Mouse (Mus musculus) MEL (cell line): ENCODE measurements around the gene C1qtnf1. TPM values are rescaled to one million over a fixed set of nuclear protein-coding genes. Genes with fewer than 3 reads are reported as not detected.

Source experiments
- DNase-seq: peaks from one replicate; pipeline ENCODE4 v3.0.0; 2011; ENCODE audit warnings: low read depth, low spot score
- H3K27ac ChIP-seq: 2 replicates; pipeline ENCODE4 v1.5.1; 2012; ENCODE audit warnings: low read depth, mild to moderate bottlenecking, control low read depth, low read length, moderate library complexity; ENCODE audit not compliant: control insufficient read depth
- H3K27me3 ChIP-seq, 2 experiments: fragments of 150-350 bp in 1 of 2; sonication (generic) in 1 of 2; 2 replicates each; pipeline ENCODE4 v1.6.1; 2012; ENCODE audit warnings: low read length in 2 of 2, mild to moderate bottlenecking in 2 of 2, improper control_type of control experiment in 1 of 2, moderate library complexity in 1 of 2; ENCODE audit not compliant: insufficient read depth in 2 of 2, control insufficient read depth in 1 of 2
- H3K36me3 ChIP-seq, 2 experiments: 2 replicates each; pipeline ENCODE4 v1.6.1; 2012 to 2014; ENCODE audit warnings: low read length in 2 of 2, improper control_type of control experiment in 1 of 2, inconsistent platforms in 1 of 2, mild to moderate bottlenecking in 1 of 2; ENCODE audit not compliant: insufficient read depth in 2 of 2, control insufficient read depth in 1 of 2
- H3K4me1 ChIP-seq, 2 experiments: fragments of 150-350 bp in 1 of 2; sonication (generic) in 1 of 2; 2 replicates each; pipeline ENCODE4 v1.6.1; 2012; ENCODE audit warnings: low read length in 2 of 2, improper control_type of control experiment in 1 of 2, mild to moderate bottlenecking in 1 of 2; ENCODE audit not compliant: insufficient read depth in 2 of 2, control insufficient read depth in 1 of 2
- H3K4me3 ChIP-seq, 2 experiments: fragments of 150-350 bp in 1 of 2; sonication (generic) in 1 of 2; 2 replicates each; pipeline ENCODE4 v1.5.1; 2012; ENCODE audit warnings: low read depth in 2 of 2, low read length in 2 of 2, mild to moderate bottlenecking in 2 of 2, moderate library complexity in 2 of 2, control low read depth in 1 of 2, improper control_type of control experiment in 1 of 2; ENCODE audit not compliant: control insufficient read depth in 1 of 2, insufficient read depth in 1 of 2
- H3K79me2 ChIP-seq: 2 replicates; pipeline ENCODE4 v1.6.1; 2012; ENCODE audit warnings: mild to moderate bottlenecking, low read length, moderate library complexity; ENCODE audit not compliant: control insufficient read depth, poor library complexity, insufficient read depth
- H3K9ac ChIP-seq: 2 replicates; pipeline ENCODE4 v1.6.1; 2012; ENCODE audit warnings: low read depth, mild to moderate bottlenecking, control low read depth, low read length, moderate library complexity; ENCODE audit not compliant: control insufficient read depth, poor library complexity, severe bottlenecking
- H3K9me3 ChIP-seq: fragments of 150-350 bp; sonication (generic); replicated peaks from 2 replicates; pipeline ENCODE4 v1.6.1; 2012; ENCODE audit warnings: mild to moderate bottlenecking, low read length, improper control_type of control experiment, moderate library complexity; ENCODE audit not compliant: insufficient read depth
- BHLHE40 ChIP-seq: IDR thresholded peaks from 2 replicates; pipeline ENCODE4 v1.6.1; 2012; ENCODE audit warnings: low read depth, mild to moderate bottlenecking, inconsistent platforms, low read length, improper control_type of control experiment, borderline replicate concordance
- CHD1 ChIP-seq: IDR thresholded peaks from 2 replicates; pipeline ENCODE4 v1.6.1; 2012; ENCODE audit warnings: low read depth, mild to moderate bottlenecking, inconsistent platforms, low read length, improper control_type of control experiment
- CHD2 ChIP-seq: IDR thresholded peaks from 2 replicates; pipeline ENCODE4 v1.6.1; 2011; ENCODE audit warnings: low read length, improper control_type of control experiment
- CTCF ChIP-seq, 3 experiments: IDR thresholded peaks in 2 of 3; conservative IDR thresholded peaks in 1 of 3; 2 replicates each; pipeline ENCODE4 v1.5.1; 2011 to 2012; ENCODE audit warnings: low read length in 3 of 3, low read depth in 2 of 3, mild to moderate bottlenecking in 2 of 3, improper control_type of control experiment in 1 of 3, inconsistent platforms in 1 of 3, mixed read lengths in 1 of 3, moderate library complexity in 1 of 3; ENCODE audit not compliant: control insufficient read depth in 1 of 3, insufficient read depth in 1 of 3, poor library complexity in 1 of 3, severe bottlenecking in 1 of 3
- E2F4 ChIP-seq: IDR thresholded peaks from 2 replicates; pipeline ENCODE4 v1.6.1; 2011; ENCODE audit warnings: low read depth, low read length, improper control_type of control experiment, borderline replicate concordance
- EP300 ChIP-seq, 2 experiments: IDR thresholded peaks; 2 replicates each; pipeline ENCODE4 v1.6.1; 2011; ENCODE audit warnings: improper control_type of control experiment in 2 of 2, low read length in 2 of 2, low read depth in 1 of 2, mild to moderate bottlenecking in 1 of 2
- GATA1 ChIP-seq: IDR thresholded peaks from 2 replicates; pipeline ENCODE4 v1.6.1; 2011; ENCODE audit warnings: low read depth, low read length, improper control_type of control experiment
- MAX ChIP-seq: IDR thresholded peaks from 2 replicates; pipeline ENCODE4 v1.6.1; 2011; ENCODE audit warnings: low read length, improper control_type of control experiment
- MAZ ChIP-seq: IDR thresholded peaks from 2 replicates; pipeline ENCODE4 v1.6.1; 2012; ENCODE audit warnings: low read depth, mild to moderate bottlenecking, inconsistent platforms, low read length, improper control_type of control experiment
- MXI1 ChIP-seq: IDR thresholded peaks from 2 replicates; pipeline ENCODE4 v1.6.1; 2011; ENCODE audit warnings: mild to moderate bottlenecking, low read depth, low read length, improper control_type of control experiment
- MYB ChIP-seq: IDR thresholded peaks from 2 replicates; pipeline ENCODE4 v1.6.1; 2011; ENCODE audit warnings: mild to moderate bottlenecking, low read depth, low read length, improper control_type of control experiment
- MYC ChIP-seq: IDR thresholded peaks from 2 replicates; pipeline ENCODE4 v1.6.1; 2011; ENCODE audit warnings: low read depth, mild to moderate bottlenecking, low read length, improper control_type of control experiment, moderate library complexity
- NELFE ChIP-seq: IDR thresholded peaks from 2 replicates; pipeline ENCODE4 v1.6.1; 2011; ENCODE audit warnings: low read depth, low read length, improper control_type of control experiment
- NRF1 ChIP-seq: IDR thresholded peaks from 2 replicates; pipeline ENCODE4 v1.6.1; 2014; ENCODE audit warnings: low read depth, mild to moderate bottlenecking, inconsistent platforms, low read length, improper control_type of control experiment, moderate library complexity; ENCODE audit not compliant: poor library complexity, insufficient read depth, severe bottlenecking
- POLR2A ChIP-seq, 2 experiments: IDR thresholded peaks; 2 replicates each; pipeline ENCODE4 v1.6.1; 2011 to 2012; ENCODE audit warnings: low read length in 2 of 2, mild to moderate bottlenecking in 2 of 2, control low read depth in 1 of 2, improper control_type of control experiment in 1 of 2, low read depth in 1 of 2, moderate library complexity in 1 of 2; ENCODE audit not compliant: control insufficient read depth in 1 of 2, insufficient read depth in 1 of 2, poor library complexity in 1 of 2
- POLR2AphosphoS2 ChIP-seq: IDR thresholded peaks from 2 replicates; pipeline ENCODE4 v1.6.1; 2011; ENCODE audit warnings: low read length, improper control_type of control experiment
- RCOR1 ChIP-seq: IDR thresholded peaks from 2 replicates; pipeline ENCODE4 v1.6.1; 2012; ENCODE audit warnings: low read depth, mild to moderate bottlenecking, inconsistent platforms, low read length, improper control_type of control experiment
- TBP ChIP-seq: IDR thresholded peaks from 2 replicates; pipeline ENCODE4 v1.8.0; 2011; ENCODE audit warnings: low read depth, low read length, improper control_type of control experiment
- TCF12 ChIP-seq: IDR thresholded peaks from 2 replicates; pipeline ENCODE4 v1.6.1; 2014; ENCODE audit warnings: low read depth, mild to moderate bottlenecking, inconsistent platforms, low read length, improper control_type of control experiment, moderate library complexity
- UBTF ChIP-seq: IDR thresholded peaks from 2 replicates; pipeline ENCODE4 v1.6.1; 2012; ENCODE audit warnings: low read depth, mild to moderate bottlenecking, inconsistent platforms, low read length, improper control_type of control experiment, moderate library complexity, borderline replicate concordance; ENCODE audit not compliant: insufficient read depth
- USF1 ChIP-seq: IDR thresholded peaks from 2 replicates; pipeline ENCODE4 v1.6.1; 2014; ENCODE audit warnings: low read depth, mild to moderate bottlenecking, inconsistent platforms, low read length, improper control_type of control experiment, moderate library complexity
- USF2 ChIP-seq, 2 experiments: IDR thresholded peaks; 2 replicates each; pipeline ENCODE4 v1.6.1; 2011 to 2012; ENCODE audit warnings: improper control_type of control experiment in 2 of 2, low read length in 2 of 2, borderline replicate concordance in 1 of 2, inconsistent platforms in 1 of 2, low read depth in 1 of 2, mild to moderate bottlenecking in 1 of 2; ENCODE audit not compliant: insufficient read depth in 1 of 2
- ZC3H11A ChIP-seq: IDR thresholded peaks from 2 replicates; pipeline ENCODE4 v1.6.1; 2012; ENCODE audit warnings: low read depth, mild to moderate bottlenecking, inconsistent platforms, low read length, improper control_type of control experiment
- ZKSCAN1 ChIP-seq: IDR thresholded peaks from 2 replicates; pipeline ENCODE4 v1.6.1; 2012; ENCODE audit warnings: low read depth, mild to moderate bottlenecking, inconsistent platforms, low read length, improper control_type of control experiment, moderate library complexity
- ZMIZ1 ChIP-seq: IDR thresholded peaks from 2 replicates; pipeline ENCODE4 v1.6.1; 2012; ENCODE audit warnings: low read depth, mild to moderate bottlenecking, inconsistent platforms, low read length, improper control_type of control experiment, moderate library complexity
- polyA plus RNA-seq, 2 experiments: library from polyadenylated mRNA; stranded (reverse) in 1 of 2; unstranded in 1 of 2; fragments of >175 nt in 1 of 2; fragments of >200 nt in 1 of 2; gene quantifications; 2 replicates each; pipeline versions ENCODE4 v1.2.1 to v1.2.4; 2012; ENCODE audit warnings: low replicate concordance in 2 of 2, low read depth in 1 of 2; ENCODE audit not compliant: insufficient read length in 2 of 2, insufficient read depth in 1 of 2, missing spikeins in 1 of 2
- total RNA-seq: library from RNA; depleted of rRNA; stranded (reverse); fragments of 300-350 nt; gene quantifications from 2 replicates; pipeline ENCODE4 v1.2.3, GENCODE M21; 2012

Gene C1qtnf1
- total and polyA plus RNA-seq, 3 experiments = 0.27 to 0.72 TPM; not detected in 1

DNA sequence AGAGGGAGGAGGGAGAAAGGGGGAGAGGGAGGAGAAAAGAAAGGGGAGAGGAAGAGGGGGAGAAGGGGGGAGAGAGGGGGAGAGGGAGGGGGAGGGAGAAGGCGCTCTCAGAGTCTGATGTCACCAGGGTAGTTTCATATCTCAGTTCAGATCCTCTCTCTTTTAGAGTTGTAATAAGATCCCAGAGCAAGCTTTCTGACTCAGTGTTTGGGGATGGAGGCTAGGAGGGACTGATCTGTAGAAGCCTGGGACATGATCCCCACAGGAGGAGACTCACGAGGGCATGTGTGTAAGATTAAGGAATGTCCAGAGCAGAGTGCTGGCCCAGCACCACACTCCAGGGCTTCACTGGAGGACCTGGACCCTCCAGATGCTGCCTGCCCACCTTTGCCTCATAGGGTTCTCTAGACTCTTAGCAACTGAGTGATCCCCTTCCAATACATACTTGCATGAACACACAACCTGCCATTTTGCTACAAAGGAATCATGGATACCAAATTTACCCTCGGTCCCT is 680 bp upstream of the C1qtnf1 start:
- Histone ChIP-seq H3K36me3 (peaks cover 0 to 5% of the 10 kb centered on the region in 2 experiments; a peak in 2 of 4 replicates), H3K27ac (no peak overlapping the region), H3K79me2 (no peaks in the 10 kb centered on the region), H3K27me3 (no peaks in the 10 kb centered on the region; a peak in 1 of 4 replicates), H3K9ac (no peak overlapping the region), H3K4me1 (peaks cover 2 to 13% of the 10 kb centered on the region in 2 experiments; a peak in 3 of 4 replicates), H3K4me3 (no peak overlapping the region; a peak in 1 of 4 replicates), H3K9me3 (no peaks in the 10 kb centered on the region)
- TF ChIP-seq MAZ (no peak), TCF12 (no peak), MAX (no peak), E2F4 (no peak), RCOR1 (no peak), POLR2AphosphoS2 (no peak), UBTF (no peak), GATA1 (no peak), CHD1 (no peak), ZMIZ1 (no peak), NELFE (no peak), EP300 (IDR thresholded peaks at IDR 0.05; ENCODE audit: low read depth in 1 of 2, low read length in 2 of 2) (no peak), CHD2 (no peak), MYC (no peak)
- no peak for DNase-seq

DNA sequence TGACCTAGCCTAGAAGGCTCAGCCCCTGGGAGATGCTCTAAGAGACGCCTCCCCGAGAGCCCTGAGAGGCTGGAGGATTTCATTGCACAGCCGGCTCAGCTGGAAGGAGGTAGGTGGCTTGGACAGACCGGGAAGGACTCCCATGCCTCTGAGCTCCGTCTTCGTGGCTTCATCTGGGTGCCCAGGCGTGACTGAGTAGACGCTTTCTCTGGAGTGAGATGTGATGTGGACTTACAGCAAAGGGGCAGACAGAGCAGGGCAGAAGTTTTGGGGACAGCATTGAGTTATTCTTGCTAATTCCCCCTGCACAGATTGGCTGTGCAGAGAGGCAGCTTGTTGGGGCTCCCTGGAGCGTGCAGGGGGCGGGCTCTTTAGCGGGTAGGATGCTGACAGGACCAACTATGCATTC is 461 bp downstream of the C1qtnf1 start:
- Histone ChIP-seq H3K79me2 (no peaks in the 10 kb centered on the region), H3K9ac (no peak overlapping the region), H3K27me3 (no peaks in the 10 kb centered on the region; a peak in 1 of 4 replicates), H3K4me1 (peaks cover 4 to 18% of the 10 kb centered on the region in 2 experiments), H3K9me3 (no peaks in the 10 kb centered on the region), H3K4me3 (no peak overlapping the region), H3K27ac (no peak overlapping the region), H3K36me3 (peaks cover 0 to 8% of the 10 kb centered on the region in 2 experiments; a peak in 2 of 4 replicates)
- no peak for TF ChIP-seq ZKSCAN1
- no peak for TF ChIP-seq MYC
- TF ChIP-seq NRF1 = no peak
- TF ChIP-seq BHLHE40 = no peak
- no peak for TF ChIP-seq MYB
- TF ChIP-seq ZC3H11A = no peak
- no peak for TF ChIP-seq MXI1
- TF ChIP-seq CHD1 = no peak
- TF ChIP-seq TBP = no peak
- no peak for TF ChIP-seq ZMIZ1
- TF ChIP-seq TCF12 = no peak
- no peak for TF ChIP-seq USF2 (IDR thresholded peaks at IDR 0.05; ENCODE audit: borderline replicate concordance in 1 of 2, insufficient read depth in 1 of 2, low read depth in 1 of 2, low read length in 2 of 2)
- no peak for TF ChIP-seq CHD2
- no peak for TF ChIP-seq POLR2AphosphoS2
- TF ChIP-seq POLR2A (IDR thresholded peaks at IDR 0.05; ENCODE audit: control insufficient read depth in 1 of 2, insufficient read depth in 1 of 2, low read depth in 1 of 2, low read length in 2 of 2, poor library complexity in 1 of 2) = no peak
- TF ChIP-seq RCOR1 = no peak
- TF ChIP-seq CTCF (IDR thresholded peaks at IDR 0.05 in 2 of 3, conservative IDR thresholded peaks at IDR 0.05 in 1 of 3; ENCODE audit: control insufficient read depth in 1 of 3, insufficient read depth in 1 of 3, low read depth in 2 of 3, low read length in 3 of 3, poor library complexity in 1 of 3, severe bottlenecking in 1 of 3) = no peak
- TF ChIP-seq USF1 = no peak
- DNase-seq = no peak
